Comparison of ENCODE assay signal across 8 mouse cellular contexts in genomic region chr13:80883649-80884376, GRCm38 (mm10). TPM values are rescaled to one million over a fixed set of nuclear protein-coding genes. Genes with fewer than 3 reads are reported as not detected.
DNase-seq lines count a peak whose midpoint lies in the region; TF ChIP-seq lines count a peak whose summit lies in the region.

No protein-coding gene starts in this region.

- no peak for TF ChIP-seq POLR2A in bone marrow macrophage, adult 2 months (IDR thresholded peaks at IDR 0.05; ENCODE audit: borderline replicate concordance, low read depth, low read length)

- peak; percentile 19 for DNase-seq in ovary, postnatal 14 days (ENCODE audit: low spot score)
- no peak for DNase-seq in ovary, adult 18-20 months (ENCODE audit: low spot score)
- peak; percentile 51 for DNase-seq in forelimb bud, embryonic 11.5 days (ENCODE audit: low read depth, low spot score)
- peak; percentile 10 to 26 for DNase-seq in kidney, postnatal 4 days
- peak; percentile 26 for DNase-seq in neural tube, embryonic 10.5 days (ENCODE audit: extremely low spot score, low spot score)
- DNase-seq in urinary bladder, postnatal 25 days (ENCODE audit: low spot score), result no peak
- no peak for DNase-seq in urinary bladder, postnatal 4 days (ENCODE audit: low spot score in 2 of 2)

- peak overlapping the region; percentile 83 for H3K27ac ChIP-seq in bone marrow macrophage, adult 2 months (ENCODE audit: insufficient read depth, low read depth, low read length)

- peak overlapping the region; percentile 69 for H3K4me3 ChIP-seq in bone marrow macrophage, adult 2 months (ENCODE audit: insufficient read depth, low read length)

- no peak for TF ChIP-seq CTCF in bone marrow macrophage, adult 2 months (IDR thresholded peaks at IDR 0.05; ENCODE audit: low read depth, low read length)

- H3K4me1 ChIP-seq in bone marrow macrophage, adult 2 months (ENCODE audit: control insufficient read depth, insufficient read depth, low read length), result peaks cover 5% of the 10 kb centered on the region; the same call in 1 of the 2 replicates

RNA-seq across cellular contexts. Expression of gene Arrdc3, which starts 0.6 kb away (rescaled TPM):
- polyA plus RNA-seq in bone marrow macrophage, adult 2 months (2012; ENCODE audit: insufficient read depth, insufficient read length, missing spikeins), result 23.2 and 25.6 TPM in 2 replicates

Comparison
In these comparisons a context has a peak if more than half of its experiments do, and no peak if none do; other contexts are left out.
1. DNase-seq: peak in ovary, postnatal 14 days (single experiment), forelimb bud, embryonic 11.5 days (single experiment), kidney, postnatal 4 days (2 of 2) and neural tube, embryonic 10.5 days (single experiment); none in ovary, adult 18-20 months (single experiment), urinary bladder, postnatal 25 days (single experiment) and urinary bladder, postnatal 4 days (0 of 2).